8 mouse cellular contexts compared by ENCODE assay signal in genomic region chr7:130692943-130693799, GRCm38 (mm10).
DNase-seq lines count a peak whose midpoint lies in the region; ATAC-seq and TF ChIP-seq lines count a peak whose summit lies in the region.

No protein-coding gene starts in this region.

- H3K9me3 ChIP-seq in heart, embryonic 16.5 days (replicated peaks; ENCODE audit: control insufficient read depth, low read length): no peaks in the 10 kb centered on the region
- no peaks in the 10 kb centered on the region for H3K9me3 ChIP-seq in midbrain, postnatal 0 days (ENCODE audit: low read length)

- H3K4me3 ChIP-seq in heart, embryonic 16.5 days (ENCODE audit: low read length): peak overlapping the region; percentile 64
- peak overlapping the region; percentile 85 for H3K4me3 ChIP-seq in left cerebral cortex, adult 2 months
- H3K4me3 ChIP-seq in midbrain, postnatal 0 days (ENCODE audit: low read depth, low read length): peak overlapping the region; percentile 84

- WGBS in heart, embryonic 16.5 days: 7% methylated on average over 19 of the region's 19 CpGs
- 1% methylated on average over 19 of the region's 19 CpGs for WGBS in midbrain, postnatal 0 days

- TF ChIP-seq CTCF in left cerebral cortex, adult 2 months (IDR thresholded peaks at IDR 0.05): no peak; the same call in none of the 2 replicates
- peak; percentile 17; the same call in 1 of the 2 replicates for TF ChIP-seq CTCF in midbrain, postnatal 0 days (IDR thresholded peaks at IDR 0.05)

- peak overlapping the region; percentile 92 for H3K27ac ChIP-seq in heart, embryonic 16.5 days (ENCODE audit: low read length)
- H3K27ac ChIP-seq in left cerebral cortex, adult 2 months: peak overlapping the region; percentile 95
- peak overlapping the region; percentile 99 for H3K27ac ChIP-seq in midbrain, postnatal 0 days (ENCODE audit: low read depth, low read length)

- peak overlapping the region; percentile 88 for H3K9ac ChIP-seq in heart, embryonic 16.5 days (ENCODE audit: low read length)
- peak overlapping the region; percentile 97 for H3K9ac ChIP-seq in midbrain, postnatal 0 days (replicated peaks; ENCODE audit: low read length, poor library complexity, severe bottlenecking)

- intact Hi-C loops in left cerebral cortex, adult 2 months (cut with DNase I): loop anchor here (5.0 kb wide), 4 partner anchors 39 to 161 kb away; no protein-coding TSS in a partner anchor

- H3K4me1 ChIP-seq in heart, embryonic 16.5 days (ENCODE audit: control insufficient read depth, insufficient read depth, low read length): peaks cover 67% of the 10 kb centered on the region
- peaks cover 24% of the 10 kb centered on the region for H3K4me1 ChIP-seq in midbrain, postnatal 0 days (ENCODE audit: insufficient read depth, low read length)

- ATAC-seq in common myeloid progenitor, adult 5-6 weeks (replicated peaks; ENCODE audit: low read depth, poor library complexity, severe bottlenecking): peak; percentile 36; the same call in 1 of the 2 replicates
- ATAC-seq in heart, embryonic 16.5 days (replicated peaks; ENCODE audit: extremely low read depth, insufficient read depth, low FRiP score): peak; percentile 46
- ATAC-seq in midbrain, postnatal 0 days (ENCODE audit: low FRiP score): peak; percentile 73

- peak overlapping the region; percentile 84 for H3K4me2 ChIP-seq in heart, embryonic 16.5 days (ENCODE audit: low read depth, low read length)
- H3K4me2 ChIP-seq in midbrain, postnatal 0 days (ENCODE audit: low read depth, low read length, poor library complexity, severe bottlenecking): peak overlapping the region; percentile 76

- H3K36me3 ChIP-seq in heart, embryonic 16.5 days (ENCODE audit: control insufficient read depth, insufficient read depth): no peaks in the 10 kb centered on the region
- no peaks in the 10 kb centered on the region for H3K36me3 ChIP-seq in midbrain, postnatal 0 days (ENCODE audit: insufficient read depth, low read length)

- no peaks in the 10 kb centered on the region for H3K27me3 ChIP-seq in heart, embryonic 16.5 days (ENCODE audit: control insufficient read depth, insufficient read depth, low read length)
- no peaks in the 10 kb centered on the region for H3K27me3 ChIP-seq in midbrain, postnatal 0 days (ENCODE audit: insufficient read depth, low read length)

- peak; percentile 45 for DNase-seq in lung, postnatal 10 days
- no peak for DNase-seq in lung, postnatal 25 days (ENCODE audit: low spot score)
- peak; percentile 42 to 49 for DNase-seq in left cerebral cortex, adult 2 months (ENCODE audit: extremely low spot score in 1 of 2, low spot score in 2 of 2)
- DNase-seq in midbrain, postnatal 0 days (ENCODE audit: low spot score): peak; percentile 62
- no peak for DNase-seq in adrenal gland, adult 2 months
- DNase-seq in urinary bladder, adult 2 months (ENCODE audit: low spot score): no peak

Comparison
In these comparisons a context has a peak if more than half of its experiments do, and no peak if none do; other contexts are left out.
1. DNase-seq: peak in lung, postnatal 10 days (single experiment), left cerebral cortex, adult 2 months (2 of 2) and midbrain, postnatal 0 days (single experiment); none in lung, postnatal 25 days (single experiment), adrenal gland, adult 2 months (single experiment) and urinary bladder, adult 2 months (single experiment).
2. Peak in every context shown above with its lines, with median percentiles within 50 percentile points of each other: ATAC-seq, H3K27ac ChIP-seq and H3K4me3 ChIP-seq.